Mouse (Mus musculus): ENCODE measurements around the gene Olfr362. TPM values are rescaled to one million over a fixed set of nuclear protein-coding genes. Genes with fewer than 3 reads are reported as not detected.
"Not testable (repeated sequence)": the region's sequence is repeated elsewhere in the genome, so short reads cannot be mapped to it uniquely, and the experiment has no call there.

The Olfr362 gene
- polyA plus RNA-seq (2016; fragmentation: Nextera tagmentation; extraction: Ambion mirVana): not detected in 2 replicates

GRCm38 (mm10) chr2:37117810-37118209, at the start of gene Olfr362:
Gene Olfr362 (minus strand): TSS chr2:37117910.
- DNase-seq (ENCODE audit: low spot score): no peak
- Histone ChIP-seq H3K4me3 (no peak within 1 kb of the TSS), H3K36me3 (no peaks in the 10 kb centered on the region), H3K27ac (no peak within 1 kb of the TSS), H3K4me1 (no peaks in the 10 kb centered on the region), H3K9me3 (peaks cover 10% of the 10 kb centered on the region; the same call in 1 of the 2 replicates), H3K27me3 (ENCODE audit: insufficient read depth, poor library complexity, severe bottlenecking) (no peaks in the 10 kb centered on the region)
- whole genome bisulfite sequencing: 70% methylated on average over 1 of the region's 1 CpGs

DNA sequence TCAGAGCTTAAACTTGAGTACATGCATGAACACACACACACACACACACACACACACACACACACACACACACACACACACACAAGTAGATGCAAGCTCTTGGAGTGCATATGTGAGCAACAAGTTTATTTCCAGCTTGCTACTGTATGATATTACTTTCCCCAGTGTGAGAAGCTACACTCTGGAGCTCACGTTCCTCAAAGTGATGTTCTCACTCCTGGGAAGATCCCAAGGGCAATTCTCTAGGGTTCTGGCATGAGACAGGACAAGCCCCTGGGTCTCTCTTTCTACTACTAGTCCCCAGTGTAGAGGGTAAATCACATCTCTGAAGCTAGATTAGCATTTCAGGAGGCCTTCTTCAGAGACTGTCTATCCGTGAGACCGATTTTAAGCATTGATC, 21.3 kb upstream of the Olfr362 start, which contains the start of gene Olfr364-ps1:
Gene Olfr364-ps1 (plus strand): TSS at position 301 of the 400 bp plus-strand sequence.
- Histone ChIP-seq H3K27me3 (ENCODE audit: insufficient read depth, poor library complexity, severe bottlenecking) (no peaks in the 10 kb centered on the region), H3K36me3 (no peaks in the 10 kb centered on the region), H3K9me3 (0 out of 2 replicates have a peak, but pooled peaks cover 5% of the 10 kb centered on the region), H3K4me3 (no peak within 1 kb of the TSS), H3K4me1 (no peaks in the 10 kb centered on the region), H3K27ac (no peak within 1 kb of the TSS)
- DNase-seq (ENCODE audit: low spot score): no peak
- 82% methylated on average over 3 of the region's 3 CpGs for WGBS

DNA sequence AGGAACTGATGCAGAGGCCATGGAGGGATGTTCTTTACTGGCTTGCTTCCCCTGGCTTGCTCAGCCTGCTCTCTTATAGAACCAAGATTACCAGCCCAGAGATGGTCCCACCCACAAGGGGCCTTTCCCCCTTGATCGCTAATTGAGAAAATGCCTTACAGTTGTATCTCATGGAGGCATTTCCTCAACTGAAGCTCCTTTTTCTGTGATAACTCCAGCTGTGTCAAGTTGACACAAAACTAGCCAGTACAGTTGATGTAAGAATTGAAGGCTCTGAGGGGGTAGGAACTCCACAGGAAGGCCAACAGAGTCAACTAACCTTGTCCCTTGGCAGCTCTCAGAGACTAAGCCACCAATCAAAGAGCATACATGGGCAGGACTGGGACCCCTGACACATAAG, 28.5 kb downstream of the Olfr362 start, which contains the start of gene Olfr361:
Gene Olfr361 (minus strand): TSS at position 101 of the 400 bp plus-strand sequence.
- not testable (repeated sequence) for H3K27me3 ChIP-seq (ENCODE audit: insufficient read depth, poor library complexity, severe bottlenecking); DNase-seq (ENCODE audit: low spot score); H3K27ac ChIP-seq; H3K4me3 ChIP-seq; H3K36me3 ChIP-seq; H3K4me1 ChIP-seq; H3K9me3 ChIP-seq
- WGBS: 80% methylated on average over 1 of the region's 1 CpGs

DNA sequence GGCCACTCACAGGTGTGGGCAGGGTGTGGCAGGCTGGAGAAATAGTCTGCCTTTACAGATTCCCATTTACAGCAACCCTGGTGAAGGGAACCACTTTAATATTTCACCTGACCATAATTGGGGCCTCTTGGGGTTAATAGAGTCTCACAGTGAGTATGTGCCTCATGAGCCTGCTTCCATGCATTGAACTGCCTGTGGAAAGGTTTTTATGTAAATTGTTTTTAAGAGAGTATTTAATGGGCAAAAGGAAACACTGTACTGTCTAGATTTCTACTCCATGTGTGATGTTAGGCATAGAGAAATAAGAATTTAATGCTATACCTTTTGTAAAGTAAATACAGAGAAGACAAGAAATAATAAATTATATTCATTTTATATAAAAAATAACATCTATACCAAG, 52.3 kb downstream of the Olfr362 start, which contains the start of gene Olfr360:
Gene Olfr360 (plus strand): TSS at position 301 of the 400 bp plus-strand sequence.
- DNase-seq (ENCODE audit: low spot score): no peak
- Histone ChIP-seq H3K4me3 (no peak within 1 kb of the TSS), H3K4me1 (no peaks in the 10 kb centered on the region), H3K27me3 (ENCODE audit: insufficient read depth, poor library complexity, severe bottlenecking) (no peaks in the 10 kb centered on the region), H3K27ac (no peak within 1 kb of the TSS), H3K36me3 (no peaks in the 10 kb centered on the region), H3K9me3 (peaks cover under 1% of the 10 kb centered on the region; the same call in 1 of the 2 replicates)

Other genes with a start within 250 kb of the Olfr362 start
- not detected in 2 replicates for gene Olfr352, start 249.4 kb downstream of the Olfr362 start, polyA plus RNA-seq (2016; fragmentation: Nextera tagmentation; extraction: Ambion mirVana)
- gene Olfr353, start 225.0 kb downstream of the Olfr362 start, polyA plus RNA-seq (2016; fragmentation: Nextera tagmentation; extraction: Ambion mirVana): not detected in 2 replicates
- gene Olfr354, start 212.2 kb downstream of the Olfr362 start, polyA plus RNA-seq (2016; fragmentation: Nextera tagmentation; extraction: Ambion mirVana): not detected in 2 replicates
- not detected in 2 replicates for gene Olfr355, start 189.0 kb downstream of the Olfr362 start, polyA plus RNA-seq (2016; fragmentation: Nextera tagmentation; extraction: Ambion mirVana)
- gene Olfr356, start 180.8 kb downstream of the Olfr362 start, polyA plus RNA-seq (2016; fragmentation: Nextera tagmentation; extraction: Ambion mirVana): not detected in 2 replicates
- gene Olfr357, start 124.1 kb downstream of the Olfr362 start, polyA plus RNA-seq (2016; fragmentation: Nextera tagmentation; extraction: Ambion mirVana): not detected in 2 replicates
- not detected in 2 replicates for gene Olfr358, start 108.6 kb downstream of the Olfr362 start, polyA plus RNA-seq (2016; fragmentation: Nextera tagmentation; extraction: Ambion mirVana)
- not detected in 2 replicates for gene Olfr360, start 52.2 kb downstream of the Olfr362 start, polyA plus RNA-seq (2016; fragmentation: Nextera tagmentation; extraction: Ambion mirVana)
- not detected in 2 replicates for gene Olfr361, start 28.6 kb downstream of the Olfr362 start, polyA plus RNA-seq (2016; fragmentation: Nextera tagmentation; extraction: Ambion mirVana)
- not detected in 2 replicates for gene Olfr364-ps1, start 21.4 kb upstream of the Olfr362 start, polyA plus RNA-seq (2016; fragmentation: Nextera tagmentation; extraction: Ambion mirVana)
- not detected in 2 replicates for gene Olfr365, start 70.3 kb upstream of the Olfr362 start, polyA plus RNA-seq (2016; fragmentation: Nextera tagmentation; extraction: Ambion mirVana)
- gene Olfr366, start 93.7 kb upstream of the Olfr362 start, polyA plus RNA-seq (2016; fragmentation: Nextera tagmentation; extraction: Ambion mirVana): not detected in 2 replicates
- gene Olfr368, start 208.6 kb upstream of the Olfr362 start, polyA plus RNA-seq (2016; fragmentation: Nextera tagmentation; extraction: Ambion mirVana): not detected in 2 replicates
- gene Pdcl, start 241.4 kb upstream of the Olfr362 start, polyA plus RNA-seq (2016; fragmentation: Nextera tagmentation; extraction: Ambion mirVana): 32.8 and 34.6 TPM in 2 replicates